Mouse (Mus musculus) G1E (cell line): Measurements from ENCODE around the gene Pawr. TPM values are rescaled to one million over a fixed set of nuclear protein-coding genes. Genes with fewer than 3 reads are reported as not detected.

Experiments used
- ATAC-seq: 2 replicates; pipeline ENCODE4 v1.8.0; 2016; ENCODE audit warnings: mild to moderate bottlenecking; ENCODE audit not compliant: insufficient number of reproducible peaks, poor library complexity, low FRiP score, severe bottlenecking; ENCODE audit errors: extremely low read depth
- DNase-seq: peaks from one replicate; pipeline ENCODE4 v3.0.0; 2012; ENCODE audit warnings: low spot score
- H3K27me3 ChIP-seq: 2 replicates; pipeline ENCODE4 v1.6.1; 2012; ENCODE audit warnings: mild to moderate bottlenecking, low read length, inconsistent platforms; ENCODE audit not compliant: insufficient read depth
- H3K36me3 ChIP-seq: replicated peaks from 2 replicates; pipeline ENCODE3; 2012; ENCODE audit warnings: mild to moderate bottlenecking, inconsistent platforms
- H3K4me1 ChIP-seq: 2 replicates; pipeline ENCODE4 v1.6.1; 2012; ENCODE audit warnings: low read depth, low read length, inconsistent platforms, mixed read lengths; ENCODE audit not compliant: insufficient read depth
- H3K4me3 ChIP-seq: 2 replicates; pipeline ENCODE4 v1.5.1; 2012; ENCODE audit warnings: low read depth, mild to moderate bottlenecking, inconsistent platforms, low read length, moderate library complexity, mixed read lengths
- H3K9me3 ChIP-seq: replicated peaks from 2 replicates; pipeline ENCODE4 v1.6.1; 2012; ENCODE audit warnings: inconsistent platforms
- CTCF ChIP-seq: IDR thresholded peaks from 2 replicates; pipeline ENCODE4 v1.5.1; 2012; ENCODE audit warnings: low read depth, low read length, inconsistent platforms, mixed read lengths
- GATA1 ChIP-seq: IDR thresholded peaks from 2 replicates; pipeline ENCODE4 v1.6.1; 2012; ENCODE audit warnings: borderline replicate concordance, low read length, inconsistent platforms, mixed read lengths
- GATA2 ChIP-seq: IDR thresholded peaks from 2 replicates; pipeline ENCODE4 v1.6.1; 2012; ENCODE audit warnings: low read depth, low read length, inconsistent platforms, borderline replicate concordance
- POLR2AphosphoS5 ChIP-seq: IDR thresholded peaks from 2 replicates; pipeline ENCODE4 v1.6.1; 2012; ENCODE audit warnings: low read depth, low read length, inconsistent platforms; ENCODE audit not compliant: insufficient replicate concordance
- TAL1 ChIP-seq: conservative IDR thresholded peaks from 2 replicates; pipeline ENCODE4 v1.6.1; 2012; ENCODE audit warnings: low read depth, low read length, inconsistent platforms, mixed read lengths
- polyA plus RNA-seq: library from polyadenylated mRNA; stranded (reverse); fragments of >175 nt; gene quantifications from 2 replicates; pipeline ENCODE4 v1.2.3, GENCODE M21; 2012
- total RNA-seq, 2 experiments: library from RNA; stranded (forward) in 1 of 2; stranded (reverse) in 1 of 2; fragments of 200-1000 nt in 1 of 2; fragments of >200 nt in 1 of 2; fragmentation: Nextera tagmentation in 1 of 2; gene quantifications; 2 replicates each; pipeline ENCODE4 v1.2.3; 2014 to 2017

Gene Pawr
- total and polyA plus RNA-seq, 3 experiments: 46.6 to 81.5 (median 65.2) TPM

GRCm38 (mm10) chr10:108380715-108381114 lies 48.8 kb downstream of the Pawr start:
- ATAC-seq: no peak
- H3K36me3 ChIP-seq: peaks cover 89% of the 10 kb centered on the region
- H3K4me1 ChIP-seq: peaks cover 77% of the 10 kb centered on the region
- H3K4me3 ChIP-seq: no peak overlapping the region
- no peak for TF ChIP-seq GATA1
- no peak for TF ChIP-seq TAL1
- TF ChIP-seq CTCF: no peak
- no peak for TF ChIP-seq POLR2AphosphoS5
- TF ChIP-seq GATA2: no peak
- no peak for DNase-seq
- H3K9me3 ChIP-seq: no peaks in the 10 kb centered on the region
- no peaks in the 10 kb centered on the region for H3K27me3 ChIP-seq

- DNase-seq (no peak), ATAC-seq (no peak)
- Histone ChIP-seq H3K9me3 (no peaks in the 10 kb centered on the region), H3K4me3 (no peak overlapping the region), H3K27me3 (no peaks in the 10 kb centered on the region), H3K4me1 (peaks cover 68% of the 10 kb centered on the region), H3K36me3 (peaks cover 86% of the 10 kb centered on the region)
- TF ChIP-seq TAL1 (no peak), GATA2 (no peak), POLR2AphosphoS5 (no peak), CTCF (no peak), GATA1 (no peak)
Measured at GRCm38 (mm10) chr10:108384153-108384769, 52.3 kb downstream of the Pawr start.

GRCm38 (mm10) chr10:108385480-108385955 lies 53.6 kb downstream of the Pawr start:
- DNase-seq (no peak), ATAC-seq (no peak)
- Histone ChIP-seq H3K4me3 (no peak overlapping the region), H3K36me3 (peaks cover 83% of the 10 kb centered on the region), H3K9me3 (no peaks in the 10 kb centered on the region), H3K4me1 (peaks cover 68% of the 10 kb centered on the region), H3K27me3 (no peaks in the 10 kb centered on the region)
- TF ChIP-seq CTCF (no peak), GATA1 (no peak), GATA2 (no peak), POLR2AphosphoS5 (no peak), TAL1 (no peak)

- peaks cover 69% of the 10 kb centered on the region for H3K4me1 ChIP-seq
- ATAC-seq (no peak), DNase-seq (no peak)
- no peak for TF ChIP-seq GATA2
- no peak for TF ChIP-seq GATA1
- TF ChIP-seq TAL1: no peak
- TF ChIP-seq CTCF: no peak
- TF ChIP-seq POLR2AphosphoS5: no peak
- peaks cover 80% of the 10 kb centered on the region for H3K36me3 ChIP-seq
- no peak overlapping the region for H3K4me3 ChIP-seq
- no peaks in the 10 kb centered on the region for H3K27me3 ChIP-seq
- no peaks in the 10 kb centered on the region for H3K9me3 ChIP-seq
Measured at GRCm38 (mm10) chr10:108388410-108388915, 56.5 kb downstream of the Pawr start.

- H3K4me3 ChIP-seq: no peak overlapping the region
- H3K4me1 ChIP-seq: peaks cover 71% of the 10 kb centered on the region
- no peak for TF ChIP-seq POLR2AphosphoS5
- TF ChIP-seq GATA2: no peak
- TF ChIP-seq CTCF: no peak
- no peak for TF ChIP-seq TAL1
- TF ChIP-seq GATA1: no peak
- no peak for DNase-seq
- H3K36me3 ChIP-seq: peaks cover 71% of the 10 kb centered on the region
- no peaks in the 10 kb centered on the region for H3K27me3 ChIP-seq
- H3K9me3 ChIP-seq: no peaks in the 10 kb centered on the region
- ATAC-seq: no peak
Measured at GRCm38 (mm10) chr10:108389178-108389926, 57.4 kb downstream of the Pawr start.

- H3K4me1 ChIP-seq: peaks cover 71% of the 10 kb centered on the region
- TF ChIP-seq GATA1: no peak
- H3K36me3 ChIP-seq: peaks cover 70% of the 10 kb centered on the region
- no peak for ATAC-seq
- no peaks in the 10 kb centered on the region for H3K9me3 ChIP-seq
- no peaks in the 10 kb centered on the region for H3K27me3 ChIP-seq
- no peak for DNase-seq
- no peak overlapping the region for H3K4me3 ChIP-seq
Measured at GRCm38 (mm10) chr10:108389927-108390287, 58.0 kb downstream of the Pawr start.
